Mouse (Mus musculus): Measurements from ENCODE around the gene Frmd4a. TPM values are rescaled to one million over a fixed set of nuclear protein-coding genes. Genes with fewer than 3 reads are reported as not detected.

Gene Frmd4a
- total RNA-seq, 2 experiments from 2014 or later, result 194 to 301 TPM

- no peak for ATAC-seq (replicated peaks; ENCODE audit: low FRiP score, poor library complexity, severe bottlenecking)
Observed at GRCm38 (mm10) chr2:4364908-4365307, 347.4 kb downstream of the Frmd4a start.

GRCm38 (mm10) chr2:4368544-4368943 is 351.0 kb downstream of the Frmd4a start:
- no peak for ATAC-seq (replicated peaks; ENCODE audit: low FRiP score, poor library complexity, severe bottlenecking)

GRCm38 (mm10) chr2:4370499-4370898 is 353.0 kb downstream of the Frmd4a start:
- ATAC-seq (replicated peaks; ENCODE audit: low FRiP score, poor library complexity, severe bottlenecking), result no peak

- no peak for ATAC-seq (replicated peaks; ENCODE audit: low FRiP score, poor library complexity, severe bottlenecking)
Observed at GRCm38 (mm10) chr2:4371341-4371740, 353.8 kb downstream of the Frmd4a start.

GRCm38 (mm10) chr2:4378844-4379243 is 361.3 kb downstream of the Frmd4a start:
- no peak for ATAC-seq (replicated peaks; ENCODE audit: low FRiP score, poor library complexity, severe bottlenecking)

GRCm38 (mm10) chr2:4380435-4380834 is 362.9 kb downstream of the Frmd4a start:
- no peak for ATAC-seq (replicated peaks; ENCODE audit: low FRiP score, poor library complexity, severe bottlenecking)

GRCm38 (mm10) chr2:4380926-4381325 is 363.4 kb downstream of the Frmd4a start:
- ATAC-seq (replicated peaks; ENCODE audit: low FRiP score, poor library complexity, severe bottlenecking), result no peak

- no peak for ATAC-seq (replicated peaks; ENCODE audit: low FRiP score, poor library complexity, severe bottlenecking)
Observed at GRCm38 (mm10) chr2:4386468-4386867, 369.0 kb downstream of the Frmd4a start.

- no peak for ATAC-seq (replicated peaks; ENCODE audit: low FRiP score, poor library complexity, severe bottlenecking)
Observed at GRCm38 (mm10) chr2:4389330-4389729, 371.8 kb downstream of the Frmd4a start.

GRCm38 (mm10) chr2:4391091-4391490 is 373.6 kb downstream of the Frmd4a start:
- no peak for ATAC-seq (replicated peaks; ENCODE audit: low FRiP score, poor library complexity, severe bottlenecking)

- ATAC-seq (replicated peaks; ENCODE audit: low FRiP score, poor library complexity, severe bottlenecking), result no peak
Observed at GRCm38 (mm10) chr2:4391678-4392085, 374.2 kb downstream of the Frmd4a start.

GRCm38 (mm10) chr2:4393046-4393445 is 375.5 kb downstream of the Frmd4a start:
- no peak for ATAC-seq (replicated peaks; ENCODE audit: low FRiP score, poor library complexity, severe bottlenecking)

- ATAC-seq (replicated peaks; ENCODE audit: low FRiP score, poor library complexity, severe bottlenecking), result no peak
Observed at GRCm38 (mm10) chr2:4394641-4395040, 377.1 kb downstream of the Frmd4a start.

- no peak for ATAC-seq (replicated peaks; ENCODE audit: low FRiP score, poor library complexity, severe bottlenecking)
Observed at GRCm38 (mm10) chr2:4399721-4400120, 382.2 kb downstream of the Frmd4a start.

- no peak for ATAC-seq (replicated peaks; ENCODE audit: low FRiP score, poor library complexity, severe bottlenecking)
Observed at GRCm38 (mm10) chr2:4400771-4401596, 383.5 kb downstream of the Frmd4a start.

- ATAC-seq (replicated peaks; ENCODE audit: low FRiP score, poor library complexity, severe bottlenecking), result no peak
Observed at GRCm38 (mm10) chr2:4401597-4402581, 384.4 kb downstream of the Frmd4a start.

GRCm38 (mm10) chr2:4406977-4407376 is 389.5 kb downstream of the Frmd4a start:
- no peak for ATAC-seq (replicated peaks; ENCODE audit: low FRiP score, poor library complexity, severe bottlenecking)

- no peak for ATAC-seq (replicated peaks; ENCODE audit: low FRiP score, poor library complexity, severe bottlenecking)
Observed at GRCm38 (mm10) chr2:4409810-4410433, 392.4 kb downstream of the Frmd4a start.

- no peak for ATAC-seq (replicated peaks; ENCODE audit: low FRiP score, poor library complexity, severe bottlenecking)
Observed at GRCm38 (mm10) chr2:4412870-4413595, 395.5 kb downstream of the Frmd4a start.

Data from erythroblast, adult 5-6 weeks (primary cell).